10 mouse cellular contexts compared by ENCODE assay signal in genomic region chr8:110694826-110695225, GRCm38 (mm10). TPM values are rescaled to one million over a fixed set of nuclear protein-coding genes. Genes with fewer than 3 reads are reported as not detected.
DNase-seq lines count a peak whose midpoint lies in the region; ATAC-seq and TF ChIP-seq lines count a peak whose summit lies in the region.
"Had no signal": no experiment of that assay in that cellular context is flagged by ENCODE, and none has a peak within 500 bp of the region (broad histone marks: within the 10 kb centered on the region; RNA-seq: fewer than 3 reads in every experiment).

No protein-coding gene starts in this region.

- H3K9me3 ChIP-seq in heart, embryonic 12.5 days (replicated peaks), result no peaks in the 10 kb centered on the region
- H3K9me3 ChIP-seq in lung, embryonic 15.5 days, result no peaks in the 10 kb centered on the region
- no peaks in the 10 kb centered on the region for H3K9me3 ChIP-seq in midbrain, postnatal 0 days (ENCODE audit: low read length)

- no peak for ATAC-seq in heart, embryonic 12.5 days (ENCODE audit: insufficient number of reproducible peaks, low FRiP score)
- ATAC-seq in lung, embryonic 15.5 days (ENCODE audit: borderline replicate concordance, extremely low read depth, low FRiP score, low TSS enrichment), result no peak
- no peak for ATAC-seq in midbrain, postnatal 0 days (ENCODE audit: low FRiP score)
- no peak for ATAC-seq in megakaryocyte-erythroid progenitor cell, adult 5-6 weeks (replicated peaks; ENCODE audit: low FRiP score, low TSS enrichment, poor library complexity, severe bottlenecking)
- ATAC-seq: liver, postnatal 0 days had no signal

- H3K27ac ChIP-seq in heart, embryonic 12.5 days (ENCODE audit: poor library complexity, severe bottlenecking), result peak overlapping the region; percentile 18; the same call in 1 of the 2 replicates
- peak overlapping the region; percentile 5; the same call in 1 of the 2 replicates for H3K27ac ChIP-seq in lung, embryonic 15.5 days
- H3K27ac ChIP-seq in midbrain, postnatal 0 days (ENCODE audit: low read depth, low read length), result peak overlapping the region; percentile 57; the same call in 1 of the 2 replicates

- WGBS in heart, embryonic 12.5 days, result 76% methylated on average over 4 of the region's 4 CpGs
- 56% methylated on average over 4 of the region's 4 CpGs for WGBS in lung, embryonic 15.5 days
- WGBS in midbrain, postnatal 0 days, result 63% methylated on average over 4 of the region's 4 CpGs

- no peak overlapping the region for H3K4me3 ChIP-seq in heart, embryonic 12.5 days
- no peak overlapping the region for H3K4me3 ChIP-seq in lung, embryonic 15.5 days
- H3K4me3 ChIP-seq in midbrain, postnatal 0 days (ENCODE audit: low read depth, low read length), result no peak overlapping the region

- DNase-seq in heart, adult 11 months, result no peak
- DNase-seq in lung, postnatal 10 days, result no peak
- DNase-seq in cerebellum, adult 8-10 months, result peak; percentile 52
- DNase-seq in midbrain, postnatal 0 days (ENCODE audit: low spot score), result peak; percentile 58
- DNase-seq: adrenal gland, postnatal 36 days; gastrocnemius, postnatal 10 days; liver, postnatal 0 days had no signal

- no peak for TF ChIP-seq CTCF in midbrain, postnatal 0 days (IDR thresholded peaks at IDR 0.05)

- no peaks in the 10 kb centered on the region; the same call in 1 of the 2 replicates for H3K36me3 ChIP-seq in heart, embryonic 12.5 days
- no peaks in the 10 kb centered on the region for H3K36me3 ChIP-seq in lung, embryonic 15.5 days
- H3K36me3 ChIP-seq in midbrain, postnatal 0 days (ENCODE audit: insufficient read depth, low read length), result peaks cover 17% of the 10 kb centered on the region

- H3K4me1 ChIP-seq in heart, embryonic 12.5 days (replicated peaks), result peaks cover 46% of the 10 kb centered on the region
- peaks cover 29% of the 10 kb centered on the region for H3K4me1 ChIP-seq in lung, embryonic 15.5 days
- no peaks in the 10 kb centered on the region for H3K4me1 ChIP-seq in midbrain, postnatal 0 days (ENCODE audit: insufficient read depth, low read length)

- H3K4me2 ChIP-seq in heart, embryonic 12.5 days, result no peak overlapping the region
- H3K4me2 ChIP-seq in lung, embryonic 15.5 days, result no peak overlapping the region
- H3K4me2 ChIP-seq in midbrain, postnatal 0 days (ENCODE audit: low read depth, low read length, poor library complexity, severe bottlenecking), result no peak overlapping the region

- no peak overlapping the region for H3K9ac ChIP-seq in heart, embryonic 12.5 days
- no peak overlapping the region for H3K9ac ChIP-seq in lung, embryonic 15.5 days
- 0 out of 2 replicates have a peak overlapping the region, but pooled peaks have one; percentile 19 for H3K9ac ChIP-seq in midbrain, postnatal 0 days (replicated peaks; ENCODE audit: low read length, poor library complexity, severe bottlenecking)
- H3K9ac ChIP-seq: liver, postnatal 0 days had no signal

- H3K27me3 ChIP-seq in heart, embryonic 12.5 days (replicated peaks), result no peaks in the 10 kb centered on the region
- H3K27me3 ChIP-seq in lung, embryonic 15.5 days, result no peaks in the 10 kb centered on the region
- H3K27me3 ChIP-seq in midbrain, postnatal 0 days (ENCODE audit: insufficient read depth, low read length), result no peaks in the 10 kb centered on the region

RNA-seq across cellular contexts. Expression of gene Mtss1l, which starts 26.4 kb away (rescaled TPM):
- 12.9 and 14.3 TPM in 2 replicates for polyA plus RNA-seq in heart, embryonic 12.5 days (2016; fragmentation: Nextera tagmentation; extraction: Ambion mirVana)
- 23.0 and 27.9 TPM in 2 replicates for polyA plus RNA-seq in lung, embryonic 15.5 days (2015; fragmentation: Nextera tagmentation; extraction: Ambion mirVana)
- total RNA-seq in midbrain, postnatal 0 days (2014; rRNA removed), result 90.5 and 101 TPM in 2 replicates
- 35.2 and 37.7 TPM in 2 replicates for polyA plus RNA-seq in midbrain, postnatal 0 days (2015; fragmentation: Nextera tagmentation; extraction: Ambion mirVana)
- total RNA-seq in megakaryocyte-erythroid progenitor cell, adult 5-6 weeks (2014; fragmentation: Nextera tagmentation), result 0.54 TPM in 1 of 2 replicates, not detected in the other
- 0.52 and 0.53 TPM in 2 replicates for total RNA-seq in megakaryocyte-erythroid progenitor cell, adult 5-6 weeks (2017)

Comparison
In these comparisons a context has a peak if more than half of its experiments do, and no peak if none do; other contexts are left out.
1. H3K27ac ChIP-seq: peak in every context shown above with its lines; median percentile 57 in midbrain, postnatal 0 days; 18 in heart, embryonic 12.5 days; 5 in lung, embryonic 15.5 days.
2. DNase-seq: peak in cerebellum, adult 8-10 months (single experiment) and midbrain, postnatal 0 days (single experiment); none in heart, adult 11 months (single experiment) and lung, postnatal 10 days (single experiment).